Mouse (Mus musculus) cerebellum, adult 11-12 months (tissue): ENCODE results near the gene Stau1.
"Not testable (repeated sequence)": the region's sequence is repeated elsewhere in the genome, so short reads cannot be mapped to it uniquely, and the experiment has no call there.

Experiments
- DNase-seq: peaks from one replicate; pipeline ENCODE4 v3.0.0; 2022

Gene Stau1

GRCm38 (mm10) chr2:166995796-166996532 lies at the start of gene Stau1:
Gene Stau1 (minus strand): TSS chr2:166996299.
- peak; percentile 96 for DNase-seq

DNA sequence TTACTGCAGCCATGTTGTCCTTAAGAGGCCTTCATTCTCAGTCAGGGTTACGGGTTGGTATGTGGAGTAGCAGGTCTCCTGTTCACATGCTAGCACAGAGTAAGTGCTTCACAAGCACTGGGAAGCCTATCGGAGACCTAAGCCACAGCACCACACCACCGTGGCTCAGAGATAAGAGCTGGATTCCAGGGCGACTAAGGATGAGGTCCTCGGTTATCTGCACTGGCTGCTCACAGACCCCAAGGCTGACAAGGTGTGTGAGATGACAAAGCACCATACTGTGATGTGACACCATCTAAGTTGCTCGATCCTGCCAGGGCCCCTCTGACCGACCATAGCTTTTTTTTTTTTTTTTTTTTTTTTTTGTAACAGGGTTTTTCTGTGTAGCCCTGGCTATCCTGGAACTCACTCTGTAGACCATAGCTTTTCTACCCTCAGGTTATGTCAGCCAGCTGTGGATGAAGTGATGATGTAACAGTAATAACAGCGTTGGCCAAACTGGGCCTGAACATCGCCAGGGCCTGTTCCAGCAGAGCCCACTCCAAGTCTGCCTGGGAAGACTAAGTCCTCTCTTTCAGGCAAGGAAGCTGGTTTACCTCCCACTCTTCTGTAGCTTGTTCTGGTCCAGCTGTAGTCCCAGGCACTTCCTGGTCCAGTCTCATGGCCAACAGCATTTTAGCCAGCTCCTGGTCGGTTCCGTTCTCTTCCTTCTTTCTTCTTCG lies 47.5 kb upstream of the Stau1 start:
- no peak for DNase-seq

DNA sequence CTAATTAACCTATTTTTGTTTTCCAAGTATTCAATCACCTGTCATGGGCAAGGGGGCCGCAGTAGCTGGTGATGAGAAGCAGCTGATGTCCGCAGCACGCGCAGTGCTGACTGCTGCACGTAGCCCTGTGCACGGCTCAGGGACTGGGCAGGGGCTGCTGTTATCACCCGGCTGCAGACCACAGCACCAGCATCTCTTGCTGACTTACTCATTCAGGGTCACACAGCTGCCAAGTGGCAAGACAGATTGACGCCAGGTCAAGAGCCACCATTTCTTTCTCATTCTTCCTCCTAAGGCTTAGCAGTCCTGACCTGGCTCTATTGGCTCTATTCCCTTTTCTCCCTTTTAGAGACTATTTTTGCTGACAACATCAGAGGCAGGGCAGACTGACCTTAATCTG lies 43.3 kb upstream of the Stau1 start:
- DNase-seq, result no peak

DNA sequence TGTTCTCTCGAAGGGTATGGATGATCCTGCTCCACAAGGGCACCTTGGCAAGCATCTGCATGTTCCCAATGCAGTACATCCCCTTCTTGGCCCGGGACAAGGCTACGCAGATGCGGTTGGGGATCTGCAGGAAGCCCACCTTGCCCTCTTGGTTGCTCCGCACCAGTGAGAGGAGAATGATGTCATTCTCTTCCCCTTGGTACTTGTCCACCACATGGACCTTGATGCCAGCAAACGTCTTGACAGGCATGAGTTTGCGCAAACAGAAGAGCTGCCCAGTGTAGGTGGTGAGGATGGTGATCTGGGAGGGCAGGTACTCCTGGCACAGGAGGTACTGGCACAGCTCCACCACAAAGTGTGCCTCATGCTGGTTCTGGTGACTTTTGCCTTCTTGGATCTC lies 42.6 kb upstream of the Stau1 start:
- DNase-seq, result peak; percentile 36

GRCm38 (mm10) chr2:167038297-167038696 lies 42.2 kb upstream of the Stau1 start:
- peak; percentile 54 for DNase-seq

DNA sequence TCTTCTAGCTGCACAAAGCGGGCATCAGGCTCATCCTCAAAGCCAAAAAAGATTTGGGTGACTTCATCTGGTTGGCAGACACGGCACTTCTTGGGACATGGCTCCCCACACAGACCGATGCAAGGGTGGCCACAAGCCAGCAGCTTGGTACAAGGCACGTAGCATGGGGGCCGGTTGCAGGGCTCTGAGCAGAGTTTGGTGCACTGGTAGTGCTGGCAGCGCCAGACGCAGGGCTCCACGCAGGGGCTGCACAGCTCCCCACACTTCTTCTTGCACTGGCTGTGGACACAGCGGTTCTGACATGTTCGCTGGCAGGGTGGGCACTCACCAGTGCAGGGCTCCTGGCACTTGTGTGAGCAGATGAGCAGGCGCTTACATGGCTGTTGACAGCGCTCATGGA lies 41.6 kb upstream of the Stau1 start:
- DNase-seq, result peak; percentile 21

- no peak for DNase-seq
These were observed 34.4 kb upstream of the Stau1 start for GRCm38 (mm10) chr2:167030507-167030906.

DNA sequence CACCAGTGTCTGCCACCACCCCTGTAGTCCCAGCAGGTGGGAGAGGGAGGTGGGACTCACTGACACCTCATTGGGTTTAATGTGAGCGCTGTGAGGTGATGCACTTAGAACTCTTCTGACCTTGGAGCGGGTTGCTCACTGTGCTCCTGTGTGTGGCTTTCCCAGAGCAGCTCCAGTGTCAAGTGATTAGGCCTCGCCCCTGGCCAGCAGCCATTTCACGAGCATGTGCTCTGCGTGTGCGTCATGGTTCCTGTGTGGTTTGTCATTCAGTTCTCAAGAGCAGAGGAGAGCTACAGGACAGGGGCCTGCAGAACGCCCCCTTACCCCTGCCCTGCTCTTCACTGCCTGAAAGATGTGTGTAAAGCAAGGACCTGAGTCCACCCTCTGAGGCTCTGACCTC lies 32.5 kb upstream of the Stau1 start:
- no peak for DNase-seq

GRCm38 (mm10) chr2:167019396-167019795 lies 23.3 kb upstream of the Stau1 start:
- DNase-seq, result no peak

GRCm38 (mm10) chr2:167015382-167015718 lies 19.3 kb upstream of the Stau1 start:
- no peak for DNase-seq

DNA sequence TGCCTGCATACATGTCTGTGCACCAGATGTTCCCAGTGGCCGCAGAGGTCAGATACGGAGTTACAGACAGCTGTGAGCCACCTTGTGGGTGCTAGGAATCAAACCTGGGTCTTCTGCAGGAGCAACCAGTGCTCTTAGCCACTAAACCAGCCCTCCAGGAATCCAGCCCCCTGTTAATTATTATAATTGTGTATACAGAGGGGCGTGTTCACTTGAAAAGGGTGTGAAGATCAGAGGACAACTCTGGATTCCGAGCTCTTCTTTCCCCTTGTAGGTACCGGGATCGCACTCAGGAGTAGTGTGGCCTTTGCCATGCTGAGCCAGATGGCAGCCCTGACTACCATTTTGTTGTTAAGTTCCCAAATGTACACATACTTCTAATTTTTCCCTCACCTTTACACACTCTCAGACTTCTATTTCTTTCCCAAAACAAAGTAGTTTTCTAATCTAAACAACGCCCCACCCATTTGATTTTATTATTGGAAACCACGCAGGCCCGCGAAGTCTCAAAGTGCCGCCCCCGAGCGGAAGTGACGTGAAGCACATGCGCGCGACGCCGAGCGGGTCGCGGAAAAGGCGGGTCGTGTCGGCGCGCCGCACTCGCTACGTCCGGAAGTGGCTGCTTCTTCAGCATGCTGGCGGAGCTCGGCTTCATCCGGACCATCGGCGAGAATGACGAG lies 18.7 kb upstream of the Stau1 start, which contains the start of gene Ddx27:
Gene Ddx27 (plus strand): TSS at position 492 of the 680 bp plus-strand sequence.
- peak; percentile 87 for DNase-seq

GRCm38 (mm10) chr2:167010546-167010945 lies 14.4 kb upstream of the Stau1 start:
- no peak for DNase-seq

DNA sequence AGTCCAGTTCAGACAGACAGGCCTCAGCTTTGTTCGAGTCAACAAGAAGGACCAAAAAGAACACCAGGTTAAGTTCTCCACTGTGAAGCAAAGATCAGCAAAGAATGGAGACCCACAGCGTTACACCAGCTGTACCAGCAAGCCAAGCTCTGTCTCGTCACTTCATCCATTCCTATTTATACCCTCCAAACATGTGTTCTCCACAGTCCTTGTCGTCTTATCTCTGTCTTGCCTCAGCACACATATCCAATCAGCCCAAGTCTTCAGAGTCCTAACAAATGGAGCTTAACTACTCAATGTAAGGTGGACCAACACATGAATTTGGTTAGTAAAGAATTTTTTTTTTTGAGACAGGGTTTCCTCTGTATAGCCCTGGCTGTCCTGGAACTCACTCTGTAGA lies 13.4 kb upstream of the Stau1 start:
- DNase-seq, result no peak

GRCm38 (mm10) chr2:167007565-167007964 lies 11.5 kb upstream of the Stau1 start:
- not testable (repeated sequence) for DNase-seq

GRCm38 (mm10) chr2:167007001-167007491 lies 10.9 kb upstream of the Stau1 start:
- peak; percentile 76 for DNase-seq

- no peak for DNase-seq
These were observed 10.3 kb upstream of the Stau1 start for GRCm38 (mm10) chr2:167006355-167006754.

DNA sequence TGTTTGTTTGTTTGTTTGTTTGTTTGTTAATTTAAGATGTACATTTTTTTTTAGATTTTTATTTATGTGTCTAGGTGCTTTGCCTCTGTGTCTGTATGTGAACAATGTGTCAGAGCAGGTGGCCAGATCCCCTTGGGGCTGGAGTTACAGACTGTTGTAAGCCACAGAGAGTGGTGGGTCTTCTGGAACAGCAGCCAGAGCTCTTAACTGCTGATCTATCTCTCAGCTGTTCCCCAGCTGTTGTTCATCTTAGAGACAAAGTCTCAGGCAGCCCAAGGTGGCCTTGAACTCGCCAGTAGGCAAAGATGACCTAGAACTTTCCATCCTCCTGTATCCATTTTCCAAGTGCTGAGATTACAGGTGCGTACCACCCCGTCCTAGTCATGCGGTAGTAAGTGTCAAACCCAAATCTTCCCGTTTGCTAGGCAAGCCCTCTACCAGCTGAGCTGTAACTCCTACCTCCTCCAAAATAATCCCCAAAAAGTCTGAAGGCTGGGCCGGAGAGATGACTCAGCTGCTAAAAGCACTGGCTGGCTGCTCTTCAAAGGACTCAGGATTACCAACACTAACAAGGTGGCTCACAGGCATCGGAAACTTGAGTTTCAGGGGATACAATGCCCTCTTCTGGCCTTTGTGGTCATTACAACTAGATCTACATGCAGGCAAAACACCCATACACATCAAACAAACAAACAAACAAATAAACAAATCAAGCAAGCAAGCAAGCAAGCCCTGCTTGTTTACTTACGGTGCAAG lies 8.2 kb upstream of the Stau1 start:
- peak; percentile 63 for DNase-seq

DNA sequence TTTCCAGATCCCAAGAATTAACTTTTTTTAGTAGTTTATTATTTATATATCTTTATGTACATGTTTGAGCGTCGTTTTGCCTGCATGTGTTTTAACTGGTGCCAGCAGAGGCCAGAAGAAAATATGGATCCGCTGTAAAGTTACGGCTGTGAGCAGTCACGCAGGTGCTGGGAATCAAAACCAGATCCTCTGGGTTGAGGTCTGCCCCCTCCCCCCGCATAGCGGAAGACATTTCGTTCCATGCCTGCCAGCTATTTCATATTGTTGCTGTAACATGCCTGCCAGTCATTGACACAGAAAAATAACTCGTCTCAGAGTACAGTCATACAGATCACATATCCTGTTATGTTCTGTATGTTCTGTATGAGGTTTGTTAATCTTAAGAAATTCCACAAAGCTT lies 5.4 kb upstream of the Stau1 start:
- no peak for DNase-seq

DNA sequence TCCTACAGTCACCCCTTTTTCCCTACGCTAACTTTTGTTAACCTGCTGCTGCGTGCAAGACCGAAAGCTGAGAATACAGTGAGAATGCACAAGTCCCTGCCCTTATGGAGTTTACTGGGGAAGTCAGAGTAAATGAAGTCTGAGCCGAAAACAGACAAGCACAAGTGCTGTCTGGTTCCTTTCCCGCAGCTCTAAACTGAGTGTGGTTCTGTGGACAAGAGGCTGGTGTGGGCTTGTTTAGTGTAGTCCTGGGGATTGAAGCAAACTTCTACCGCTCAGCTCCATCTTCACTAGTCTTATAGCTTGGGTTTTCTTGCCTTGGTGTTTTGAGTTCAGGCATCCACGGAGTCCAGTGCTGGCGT lies 415 bp upstream of the Stau1 start:
- DNase-seq, result no peak

DNA sequence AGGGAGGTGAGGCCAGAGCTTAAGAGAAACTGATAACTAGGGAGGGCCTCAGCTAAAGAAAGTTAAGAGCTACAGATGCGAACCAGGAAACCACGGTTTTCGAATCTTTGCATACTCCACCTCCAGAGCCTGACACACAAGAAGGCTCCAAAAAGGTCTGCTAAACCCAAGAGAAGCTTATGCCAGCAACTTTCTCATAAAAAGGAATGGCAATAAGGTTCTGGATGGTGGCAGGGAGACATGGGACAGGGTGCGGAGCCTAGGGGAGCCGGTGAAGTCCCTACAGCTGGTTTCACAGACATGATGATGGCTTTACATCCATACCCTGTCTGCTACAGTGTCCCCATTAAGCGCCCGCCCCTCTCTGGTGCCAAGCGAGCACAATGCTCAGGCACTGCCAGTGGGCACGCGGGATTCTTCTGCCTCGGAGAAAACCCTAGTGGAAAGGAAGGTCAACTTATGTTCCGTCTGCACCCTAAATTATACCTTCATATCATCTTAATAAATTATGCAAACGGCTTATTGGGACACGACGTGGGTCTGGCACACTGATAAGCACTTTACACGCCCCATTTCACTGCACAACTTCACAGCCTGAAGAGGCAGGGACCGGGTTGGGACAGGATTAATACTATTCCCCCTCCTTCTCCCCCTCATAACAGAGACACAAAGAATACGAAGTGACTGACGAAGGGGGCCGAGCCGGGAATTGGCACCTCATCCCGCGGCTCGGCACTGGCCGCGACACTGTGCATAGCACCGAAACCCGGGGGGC lies 891 bp downstream of the Stau1 start:
- peak; percentile 60 for DNase-seq

GRCm38 (mm10) chr2:166991945-166992344 lies 4.2 kb downstream of the Stau1 start:
- no peak for DNase-seq

- DNase-seq, result no peak
These were observed 5.2 kb downstream of the Stau1 start for GRCm38 (mm10) chr2:166990861-166991260.
